Mouse (Mus musculus) C3H10T1/2 (cell line): ENCODE data around the gene Elac2. TPM values are rescaled to one million over a fixed set of nuclear protein-coding genes. Genes with fewer than 3 reads are reported as not detected.

Experiments
- polyA plus RNA-seq, 2 experiments: library from polyadenylated mRNA; unstranded; fragments of >200 nt; fragmentation: generic; extraction: Trizol; gene quantifications; one replicate each; pipeline ENCODE4 v1.2.1; 2012; ENCODE audit warnings: missing spikeins in 2 of 2

The Elac2 gene
- polyA plus RNA-seq = 10 to 100 TPM; 22.7 to 23.3 TPM

DNA sequence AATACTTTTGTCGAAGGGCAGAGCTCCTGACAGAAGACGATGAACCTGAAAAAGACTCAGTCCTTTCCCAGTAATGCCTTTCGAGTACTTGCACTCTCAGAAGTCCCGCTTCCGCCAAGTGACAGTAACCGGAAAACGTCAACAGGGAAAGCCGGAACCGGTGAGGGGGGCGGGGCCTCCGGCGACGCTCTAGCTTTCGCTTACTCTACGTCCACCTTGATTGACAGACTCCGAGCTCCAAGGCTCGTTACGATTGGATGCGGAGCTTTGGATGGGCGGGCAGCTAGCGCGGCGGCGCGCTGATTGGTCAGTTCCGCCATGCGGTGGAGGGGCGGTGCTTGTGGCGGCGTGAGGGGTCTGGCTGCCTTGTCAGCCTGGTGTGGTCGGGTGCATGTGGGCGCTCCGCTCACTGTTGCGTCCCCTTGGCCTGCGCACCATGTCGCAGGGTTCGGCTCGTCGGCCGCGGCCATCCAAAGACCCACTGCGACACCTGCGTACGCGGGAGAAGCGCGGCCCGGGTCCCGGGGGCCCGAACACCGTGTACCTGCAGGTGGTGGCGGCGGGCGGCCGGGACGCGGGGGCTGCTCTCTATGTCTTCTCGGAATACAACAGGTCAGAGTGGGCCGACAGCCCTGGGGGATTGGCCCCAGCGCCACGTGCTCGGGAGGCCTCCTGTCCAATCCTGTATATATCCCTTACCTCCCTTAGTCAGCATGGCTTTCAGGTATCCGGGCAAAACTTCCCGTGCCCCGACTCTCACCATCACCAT, at the start of gene Elac2:
Gene Elac2, plus strand, starts transcription at position 319 of the 769 bp plus-strand sequence.

Other genes with a start within 250 kb of the Elac2 start
- gene 1700086D15Rik, start 180.9 kb downstream of the Elac2 start, polyA plus RNA-seq = not detected
- 1 to 10 TPM in 1 of 2 experiments, under 1 TPM in 1; 0.23 to 1.2 TPM for gene Arhgap44, start 183.9 kb downstream of the Elac2 start, polyA plus RNA-seq